Mouse (Mus musculus): ENCODE results near the gene Foxr1. TPM values are rescaled to one million over a fixed set of nuclear protein-coding genes. Genes with fewer than 3 reads are reported as not detected.
A peak's percentile ranks its signal among the peaks of the same experiment; 100 is the strongest.

Gene Foxr1
- total and polyA plus RNA-seq, 2 experiments from 2014 or later, result not detected

DNA sequence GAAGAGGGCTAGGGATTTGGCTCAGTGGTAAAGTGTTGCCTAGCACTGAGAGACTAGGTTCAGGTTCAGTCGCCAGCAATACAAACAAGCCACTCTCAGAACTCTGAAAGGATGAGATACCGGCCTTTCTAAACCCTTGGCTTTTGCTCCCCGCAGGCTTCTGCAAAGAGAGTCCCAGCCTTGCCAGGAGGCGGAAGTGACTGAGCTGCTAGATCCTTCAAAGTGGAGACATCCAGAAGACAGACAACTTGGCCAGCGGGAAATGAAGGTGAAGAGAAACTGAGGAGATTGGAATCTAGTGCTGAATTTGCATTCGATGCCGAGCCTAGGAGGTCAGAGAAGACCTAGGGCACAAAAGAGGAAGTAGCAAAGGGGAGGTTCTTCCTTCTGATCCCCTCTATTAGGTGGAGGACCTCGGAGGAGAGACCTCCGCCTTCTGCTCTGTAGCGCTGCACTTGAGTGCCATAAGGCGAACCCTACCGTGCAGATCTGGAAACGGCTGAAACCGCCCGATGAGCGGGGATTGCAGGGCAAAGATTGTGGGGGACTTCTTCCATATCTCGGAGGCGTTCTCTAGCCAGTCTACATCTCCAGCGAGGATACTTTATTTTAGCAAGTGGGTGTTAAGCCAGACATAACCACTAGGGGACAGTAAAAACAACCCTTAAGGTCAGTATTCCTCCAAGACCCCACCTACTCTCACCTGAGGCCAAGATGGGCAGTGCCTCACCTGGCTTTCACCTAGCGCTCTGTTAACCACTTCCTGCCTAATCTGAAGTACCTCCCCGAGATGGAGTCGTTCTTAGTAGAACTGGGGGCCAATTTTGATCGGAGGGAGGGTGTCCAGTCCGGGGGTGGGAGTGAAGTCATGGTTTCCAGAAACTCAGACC, 36.6 kb upstream of the Foxr1 start:
- Histone ChIP-seq H3K9me3 (ENCODE audit: low read length) (no peaks in the 10 kb centered on the region), H3K9ac (peak overlapping the region; percentile 75), H3K4me2 (ENCODE audit: low read depth) (peak overlapping the region; percentile 91), H3K27me3 (ENCODE audit: insufficient read depth, low read length) (no peaks in the 10 kb centered on the region), H3K4me3 (ENCODE audit: low read depth, low read length) (peak overlapping the region; percentile 75), H3K27ac (ENCODE audit: low read depth, low read length) (peak overlapping the region; percentile 94), H3K4me1 (ENCODE audit: insufficient read depth) (peaks cover 14% of the 10 kb centered on the region; the same call in 1 of the 2 replicates), H3K36me3 (ENCODE audit: insufficient read depth) (no peaks in the 10 kb centered on the region)
- WGBS, result 7% methylated on average over 24 of the region's 24 CpGs
- DNase-seq, result peak; percentile 79
- TF ChIP-seq CTCF (IDR thresholded peaks at IDR 0.05; ENCODE audit: low read depth), result peak; percentile 86
- no peak for ATAC-seq

- H3K9me3 ChIP-seq (ENCODE audit: low read length), result no peaks in the 10 kb centered on the region
- peaks cover 14% of the 10 kb centered on the region; the same call in 1 of the 2 replicates for H3K4me1 ChIP-seq (ENCODE audit: insufficient read depth)
- no peaks in the 10 kb centered on the region for H3K36me3 ChIP-seq (ENCODE audit: insufficient read depth)
- ATAC-seq (no peak), DNase-seq (no peak)
- H3K27me3 ChIP-seq (ENCODE audit: insufficient read depth, low read length), result no peaks in the 10 kb centered on the region
- H3K4me2 ChIP-seq (ENCODE audit: low read depth), result no peak overlapping the region
- 97% methylated on average over 3 of the region's 3 CpGs for WGBS
- no peak overlapping the region for H3K9ac ChIP-seq
- peak; percentile 53 for TF ChIP-seq CTCF (IDR thresholded peaks at IDR 0.05; ENCODE audit: low read depth)
- H3K27ac ChIP-seq (ENCODE audit: low read depth, low read length), result no peak overlapping the region
- no peak overlapping the region for H3K4me3 ChIP-seq (ENCODE audit: low read depth, low read length)
Observed at GRCm38 (mm10) chr9:44475936-44476335, 35.0 kb upstream of the Foxr1 start.

DNA sequence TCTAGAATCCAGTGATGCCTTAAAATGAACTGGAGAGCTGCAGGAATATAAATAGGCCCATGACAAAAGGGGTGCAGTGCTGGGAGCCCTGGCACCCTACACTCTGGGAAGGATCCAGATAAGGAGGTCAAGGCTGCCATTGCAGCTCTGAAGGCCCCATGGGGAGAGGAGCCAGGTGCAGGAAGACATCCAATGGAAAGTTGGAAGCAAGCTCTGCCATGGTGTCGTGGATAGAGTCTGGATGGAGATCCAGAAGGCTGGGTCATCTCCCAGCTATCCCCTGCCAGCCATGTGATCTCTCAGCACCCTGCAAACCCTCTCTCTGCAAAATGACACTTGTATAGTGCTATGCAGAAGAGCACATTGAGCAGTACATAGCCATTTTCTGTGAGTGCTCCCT, 33.4 kb upstream of the Foxr1 start:
- Histone ChIP-seq H3K9me3 (ENCODE audit: low read length) (no peaks in the 10 kb centered on the region), H3K27me3 (ENCODE audit: insufficient read depth, low read length) (no peaks in the 10 kb centered on the region), H3K27ac (ENCODE audit: low read depth, low read length) (no peak overlapping the region), H3K4me1 (ENCODE audit: insufficient read depth) (0 out of 2 replicates have a peak, but pooled peaks cover 11% of the 10 kb centered on the region), H3K4me2 (ENCODE audit: low read depth) (no peak overlapping the region), H3K36me3 (ENCODE audit: insufficient read depth) (no peaks in the 10 kb centered on the region), H3K4me3 (ENCODE audit: low read depth, low read length) (no peak overlapping the region), H3K9ac (no peak overlapping the region)
- no peak for TF ChIP-seq CTCF (IDR thresholded peaks at IDR 0.05; ENCODE audit: low read depth)
- 38% methylated on average over 1 of the region's 1 CpGs for WGBS
- DNase-seq (no peak), ATAC-seq (no peak)

DNA sequence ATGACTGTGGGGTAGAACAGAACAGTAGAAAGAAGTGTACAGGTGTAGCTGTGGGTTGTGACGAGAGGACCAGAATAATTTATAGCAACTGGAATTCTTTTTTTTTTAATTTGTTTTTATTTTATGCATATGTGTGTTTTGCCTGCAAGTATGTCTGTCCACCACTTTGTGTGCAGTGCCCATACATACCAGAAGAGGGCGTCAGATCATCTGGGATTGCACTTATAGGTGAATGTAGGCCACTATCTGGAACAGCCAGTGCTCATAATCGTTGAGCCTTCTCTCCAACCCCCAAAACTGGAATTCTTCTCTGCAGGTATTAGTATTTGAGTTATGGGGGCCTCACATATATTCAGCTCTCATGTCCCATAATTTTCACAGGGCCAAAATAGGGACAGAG, 32.2 kb upstream of the Foxr1 start:
- Histone ChIP-seq H3K9ac (no peak overlapping the region), H3K4me2 (ENCODE audit: low read depth) (no peak overlapping the region), H3K4me3 (ENCODE audit: low read depth, low read length) (no peak overlapping the region), H3K27ac (ENCODE audit: low read depth, low read length) (no peak overlapping the region), H3K9me3 (ENCODE audit: low read length) (no peaks in the 10 kb centered on the region), H3K4me1 (ENCODE audit: insufficient read depth) (peaks cover 21% of the 10 kb centered on the region; the same call in 1 of the 2 replicates), H3K36me3 (ENCODE audit: insufficient read depth) (no peaks in the 10 kb centered on the region), H3K27me3 (ENCODE audit: insufficient read depth, low read length) (no peaks in the 10 kb centered on the region)
- ATAC-seq, result no peak
- TF ChIP-seq CTCF (IDR thresholded peaks at IDR 0.05; ENCODE audit: low read depth), result peak; percentile 36
- DNase-seq, result no peak
- WGBS, result 65% methylated on average over 3 of the region's 3 CpGs

GRCm38 (mm10) chr9:44468800-44469199, 27.9 kb upstream of the Foxr1 start:
- Histone ChIP-seq H3K27ac (ENCODE audit: low read depth, low read length) (peak overlapping the region; percentile 64), H3K9me3 (ENCODE audit: low read length) (no peaks in the 10 kb centered on the region), H3K36me3 (ENCODE audit: insufficient read depth) (no peaks in the 10 kb centered on the region), H3K4me3 (ENCODE audit: low read depth, low read length) (no peak overlapping the region), H3K4me2 (ENCODE audit: low read depth) (no peak overlapping the region), H3K27me3 (ENCODE audit: insufficient read depth, low read length) (no peaks in the 10 kb centered on the region), H3K9ac (no peak overlapping the region), H3K4me1 (ENCODE audit: insufficient read depth) (peaks cover 14% of the 10 kb centered on the region; the same call in 1 of the 2 replicates)
- ATAC-seq (peak; percentile 82), DNase-seq (peak; percentile 72)
- no peak for TF ChIP-seq CTCF (IDR thresholded peaks at IDR 0.05; ENCODE audit: low read depth)
- WGBS, result 29% methylated on average over 2 of the region's 2 CpGs

DNA sequence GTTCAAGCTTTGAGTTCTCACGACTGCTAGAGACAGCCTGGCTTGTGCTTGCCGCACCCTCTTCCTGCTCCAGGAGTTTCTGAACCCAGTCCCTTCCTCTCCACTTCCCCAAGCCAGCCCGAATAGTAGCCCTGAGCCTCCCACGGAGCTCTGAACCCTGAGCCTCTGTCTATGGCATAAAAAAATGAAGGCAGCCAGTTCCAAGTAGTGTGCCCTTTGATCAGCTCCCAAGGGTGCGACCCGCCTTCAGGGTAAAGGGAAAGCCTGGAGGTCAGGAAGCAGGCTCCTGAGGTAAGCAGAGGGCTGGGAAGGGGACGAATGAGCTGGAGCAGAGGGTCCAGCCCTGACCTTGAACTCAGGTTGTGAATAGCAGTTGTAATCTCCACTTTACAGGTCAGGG, 27.3 kb upstream of the Foxr1 start:
- no peak overlapping the region for H3K4me3 ChIP-seq (ENCODE audit: low read depth, low read length)
- ATAC-seq (no peak), DNase-seq (no peak)
- H3K9me3 ChIP-seq (ENCODE audit: low read length), result no peaks in the 10 kb centered on the region
- H3K9ac ChIP-seq, result no peak overlapping the region
- TF ChIP-seq CTCF (IDR thresholded peaks at IDR 0.05; ENCODE audit: low read depth), result no peak
- H3K4me1 ChIP-seq (ENCODE audit: insufficient read depth), result peaks cover 14% of the 10 kb centered on the region; the same call in 1 of the 2 replicates
- H3K4me2 ChIP-seq (ENCODE audit: low read depth), result no peak overlapping the region
- no peaks in the 10 kb centered on the region for H3K36me3 ChIP-seq (ENCODE audit: insufficient read depth)
- peak overlapping the region; percentile 64 for H3K27ac ChIP-seq (ENCODE audit: low read depth, low read length)
- no peaks in the 10 kb centered on the region for H3K27me3 ChIP-seq (ENCODE audit: insufficient read depth, low read length)
- WGBS, result 62% methylated on average over 7 of the region's 7 CpGs

GRCm38 (mm10) chr9:44461950-44462349, 21.0 kb upstream of the Foxr1 start:
- 86% methylated on average over 5 of the region's 5 CpGs for WGBS
- TF ChIP-seq CTCF (IDR thresholded peaks at IDR 0.05; ENCODE audit: low read depth), result no peak
- Histone ChIP-seq H3K4me2 (ENCODE audit: low read depth) (no peak overlapping the region), H3K4me1 (ENCODE audit: insufficient read depth) (peaks cover 9% of the 10 kb centered on the region), H3K9me3 (ENCODE audit: low read length) (no peaks in the 10 kb centered on the region), H3K27ac (ENCODE audit: low read depth, low read length) (no peak overlapping the region), H3K27me3 (ENCODE audit: insufficient read depth, low read length) (no peaks in the 10 kb centered on the region), H3K36me3 (ENCODE audit: insufficient read depth) (no peaks in the 10 kb centered on the region), H3K4me3 (ENCODE audit: low read depth, low read length) (no peak overlapping the region), H3K9ac (no peak overlapping the region)
- DNase-seq, result no peak
- ATAC-seq, result no peak
